Mouse (Mus musculus) myocyte (in vitro differentiated cells): ENCODE data around the gene Atg9a.
A peak's percentile ranks its signal among the peaks of the same experiment; 100 is the strongest.

Experiments
- E2F4 ChIP-seq: IDR thresholded peaks from one replicate; pipeline ENCODE4 v1.6.1; 2011; ENCODE audit warnings: mild to moderate bottlenecking, control low read depth, moderate library complexity; ENCODE audit not compliant: insufficient read depth
- MAX ChIP-seq: IDR thresholded peaks from one replicate; pipeline ENCODE4 v1.6.1; 2011; ENCODE audit warnings: low read depth, mild to moderate bottlenecking, control low read depth
- MYOG ChIP-seq, 3 experiments: IDR thresholded peaks; one replicate each; pipeline ENCODE4 v1.6.1; 2011; ENCODE audit warnings: control low read depth in 2 of 3, low read depth in 2 of 3, mild to moderate bottlenecking in 2 of 3; ENCODE audit not compliant: insufficient read length in 2 of 3, control insufficient read depth in 1 of 3, insufficient read depth in 1 of 3
- POLR2A ChIP-seq: IDR thresholded peaks from one replicate; pipeline ENCODE4 v1.6.1; 2011; ENCODE audit warnings: low read depth, mild to moderate bottlenecking, control low read depth, moderate library complexity; ENCODE audit not compliant: insufficient read length
- POLR2AphosphoS2 ChIP-seq: IDR thresholded peaks from one replicate; pipeline ENCODE4 v1.6.1; 2011; ENCODE audit warnings: low read depth, control low read depth; ENCODE audit not compliant: insufficient read length
- TCF3 ChIP-seq: IDR thresholded peaks from one replicate; pipeline ENCODE4 v1.6.1; 2011; ENCODE audit warnings: low read depth, control low read depth; ENCODE audit not compliant: insufficient read length
- USF1 ChIP-seq: IDR thresholded peaks from one replicate; pipeline ENCODE4 v1.6.1; 2011; ENCODE audit warnings: low read depth, mild to moderate bottlenecking, control low read depth, moderate library complexity

GRCm38 (mm10) chr1:75191622-75192402, at the start of gene Atg9a, which contains the start of gene Ankzf1:
- peak; percentile 79 for TF ChIP-seq POLR2A
- TF ChIP-seq E2F4: no peak
- TF ChIP-seq USF1: no peak
- TF ChIP-seq POLR2AphosphoS2: peak; percentile 86
- TF ChIP-seq MAX: peak; percentile 11
- TF ChIP-seq TCF3: no peak
- peak in 1 of 3 experiments; percentile 3 for TF ChIP-seq MYOG (IDR thresholded peaks at IDR 0.05; ENCODE audit: control insufficient read depth in 1 of 3, insufficient read depth in 1 of 3, insufficient read length in 2 of 3, low read depth in 2 of 3)
